Mouse (Mus musculus) ES-Bruce4 (cell line): ENCODE results near the gene Plcb3. TPM values are rescaled to one million over a fixed set of nuclear protein-coding genes. Genes with fewer than 3 reads are reported as not detected.
A peak's percentile ranks its signal among the peaks of the same experiment; 100 is the strongest.

Experiments used
- H3K27ac ChIP-seq: 2 replicates; pipeline ENCODE4 v1.5.1; 2012; ENCODE audit warnings: low read length, inconsistent platforms; ENCODE audit not compliant: insufficient read depth
- H3K27me3 ChIP-seq: 2 replicates; pipeline ENCODE4 v1.6.1; 2012; ENCODE audit warnings: mild to moderate bottlenecking, low read length, inconsistent platforms; ENCODE audit not compliant: control insufficient read depth, poor library complexity, insufficient read depth, severe bottlenecking
- H3K36me3 ChIP-seq: 2 replicates; pipeline ENCODE4 v1.6.1; 2012; ENCODE audit warnings: inconsistent platforms, mild to moderate bottlenecking, low read length, moderate library complexity; ENCODE audit not compliant: control insufficient read depth, poor library complexity, insufficient read depth, severe bottlenecking
- H3K4me1 ChIP-seq: one replicate; pipeline ENCODE4 v1.8.1; 2011; ENCODE audit warnings: low read length; ENCODE audit not compliant: control insufficient read depth, insufficient read depth
- H3K4me3 ChIP-seq: 2 replicates; pipeline ENCODE4 v1.5.1; 2011; ENCODE audit warnings: low read depth, mild to moderate bottlenecking, low read length
- H3K9ac ChIP-seq: 2 replicates; pipeline ENCODE4 v1.6.1; 2012; ENCODE audit warnings: low read depth, mild to moderate bottlenecking, inconsistent platforms; ENCODE audit not compliant: poor library complexity, severe bottlenecking
- H3K9me3 ChIP-seq: replicated peaks from 2 replicates; pipeline ENCODE4 v1.6.1; 2012; ENCODE audit warnings: mild to moderate bottlenecking, low read length, inconsistent platforms; ENCODE audit not compliant: control insufficient read depth, poor library complexity, insufficient read depth, severe bottlenecking
- CTCF ChIP-seq: IDR thresholded peaks from one replicate; pipeline ENCODE4 v1.8.1; 2011; ENCODE audit warnings: low read depth, low read length
- EP300 ChIP-seq: IDR thresholded peaks from 2 replicates; pipeline ENCODE4 v1.6.1; 2011; ENCODE audit warnings: low read depth, low read length; ENCODE audit not compliant: insufficient read depth
- POLR2A ChIP-seq: IDR thresholded peaks from one replicate; pipeline ENCODE4 v1.8.1; 2011; ENCODE audit warnings: low read length; ENCODE audit not compliant: insufficient read depth
- polyA plus RNA-seq: library from polyadenylated mRNA; stranded (reverse); fragments of >200 nt; gene quantifications from 2 replicates; pipeline ENCODE4 v1.2.4, GENCODE M21; 2011; ENCODE audit warnings: low read depth; ENCODE audit not compliant: missing spikeins, insufficient read depth, insufficient read length

The Plcb3 gene
- polyA plus RNA-seq, 1 experiment = 42.4 TPM

DNA sequence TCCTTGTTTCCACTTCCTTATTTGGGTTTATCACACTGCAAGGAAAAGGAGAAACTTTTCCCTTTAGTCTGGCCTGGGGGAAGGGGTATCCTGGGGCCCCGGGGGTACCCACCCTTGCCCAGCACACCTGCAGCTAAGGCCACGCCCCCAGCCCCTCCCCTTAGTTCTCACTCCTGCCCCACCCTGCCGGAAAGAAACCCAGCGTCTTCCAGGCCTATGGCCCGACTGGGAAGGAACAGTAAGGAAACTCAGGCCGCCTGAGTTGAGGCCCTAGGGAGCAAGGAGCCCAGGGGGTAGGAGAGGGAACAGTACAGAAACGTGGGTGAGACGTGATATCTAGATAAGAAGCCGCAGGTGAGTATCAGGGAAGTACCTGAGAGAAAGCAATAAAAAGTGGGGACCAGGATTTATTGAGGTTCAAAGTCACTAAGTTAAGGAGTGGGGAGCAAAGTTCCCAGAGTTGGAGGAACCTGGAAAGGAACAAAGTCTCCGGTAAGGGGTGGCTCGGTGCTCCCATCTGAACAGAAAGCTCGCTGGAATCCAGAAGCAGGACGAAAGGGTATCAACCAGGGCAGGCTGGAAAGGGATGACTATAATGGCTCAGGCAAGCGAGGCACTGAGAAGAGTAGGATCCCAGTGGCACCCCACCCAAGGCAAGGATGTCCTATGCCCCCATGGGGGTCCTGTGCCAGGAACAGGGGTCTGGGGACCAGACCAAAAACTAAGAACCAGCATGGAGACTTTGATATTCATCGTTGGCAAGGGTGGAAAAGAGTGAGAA, 7.6 kb downstream of the Plcb3 start:
- Histone ChIP-seq H3K36me3 (peaks cover 6% of the 10 kb centered on the region), H3K4me3 (peak overlapping the region; percentile 96), H3K9me3 (no peaks in the 10 kb centered on the region), H3K4me1 (peaks cover 12% of the 10 kb centered on the region), H3K27ac (no peak overlapping the region), H3K27me3 (no peaks in the 10 kb centered on the region), H3K9ac (peak overlapping the region; percentile 66)
- TF ChIP-seq EP300 (no peak), CTCF (no peak), POLR2A (no peak)

DNA sequence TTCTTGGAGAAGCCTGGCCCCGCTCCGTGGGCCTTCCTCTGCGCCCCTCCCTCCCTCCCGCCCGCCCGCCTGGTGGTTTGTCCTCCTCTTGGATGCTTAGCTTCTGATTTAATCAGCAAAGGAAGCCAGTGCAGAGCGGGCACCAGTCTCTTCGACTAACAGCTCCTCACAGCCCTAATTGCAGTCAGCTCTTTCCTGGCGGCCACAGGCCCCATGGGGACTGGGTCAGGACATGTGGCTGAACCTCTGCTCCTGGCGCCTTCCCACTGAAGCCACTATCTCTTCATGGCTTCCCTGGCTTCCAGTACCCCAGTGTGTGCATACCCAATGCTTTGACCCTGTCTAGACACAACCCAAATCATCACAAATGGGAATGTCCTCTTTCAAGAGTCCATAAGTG, 19.8 kb downstream of the Plcb3 start:
- no peaks in the 10 kb centered on the region for H3K27me3 ChIP-seq
- no peaks in the 10 kb centered on the region for H3K9me3 ChIP-seq
- peaks cover 5% of the 10 kb centered on the region for H3K36me3 ChIP-seq
- H3K9ac ChIP-seq = no peak overlapping the region
- TF ChIP-seq CTCF = no peak
- TF ChIP-seq EP300 = no peak
- no peak for TF ChIP-seq POLR2A
- H3K4me3 ChIP-seq = no peak overlapping the region
- H3K27ac ChIP-seq = no peak overlapping the region
- H3K4me1 ChIP-seq = no peaks in the 10 kb centered on the region

DNA sequence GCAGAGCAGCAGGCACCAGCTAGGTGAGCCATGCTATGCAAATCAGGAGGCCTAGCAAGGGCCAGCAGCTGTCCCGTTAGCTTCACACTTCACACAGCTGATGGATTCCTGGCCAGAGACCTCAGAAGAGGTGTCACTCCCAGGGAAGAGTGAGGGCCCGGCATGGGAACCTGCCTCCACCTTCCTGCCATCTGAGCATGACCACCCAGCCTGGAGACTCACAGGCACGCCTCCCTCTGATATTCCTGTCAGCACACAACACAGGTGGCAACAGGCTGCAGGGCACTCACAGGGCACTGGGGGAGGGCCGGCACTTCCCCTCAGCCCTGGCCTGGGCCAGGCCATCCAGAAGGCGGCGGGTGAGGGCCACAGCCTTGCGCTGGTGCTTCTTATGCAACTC, 20.8 kb downstream of the Plcb3 start:
- no peak for TF ChIP-seq CTCF
- TF ChIP-seq POLR2A = no peak
- TF ChIP-seq EP300 = no peak
- no peak overlapping the region for H3K27ac ChIP-seq
- peaks cover 5% of the 10 kb centered on the region for H3K36me3 ChIP-seq

DNA sequence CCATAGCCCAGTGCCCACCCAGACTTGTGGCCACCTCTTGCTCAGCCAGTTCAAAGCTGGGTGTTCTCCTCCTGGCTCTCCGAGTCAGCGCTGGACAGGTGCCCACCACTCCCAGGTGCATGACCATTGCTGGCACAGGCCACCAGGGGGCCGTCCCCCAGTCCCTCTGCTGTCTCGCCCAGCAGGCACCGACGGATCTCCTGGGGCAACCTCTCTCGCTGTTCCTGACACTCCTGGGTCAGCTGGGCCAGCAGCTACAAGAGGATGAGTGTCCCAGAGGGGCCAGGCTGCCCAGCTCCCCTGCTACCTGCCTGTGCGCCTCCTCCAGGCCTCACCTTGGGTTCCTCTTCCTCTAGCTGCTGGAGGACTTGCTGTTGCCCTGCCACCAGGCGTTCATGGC, 22.2 kb downstream of the Plcb3 start:
- H3K9me3 ChIP-seq = no peaks in the 10 kb centered on the region
- no peak overlapping the region for H3K9ac ChIP-seq
- H3K27me3 ChIP-seq = no peaks in the 10 kb centered on the region
- no peak overlapping the region for H3K4me3 ChIP-seq
- peaks cover 2% of the 10 kb centered on the region; the same call in 1 of the 2 replicates for H3K36me3 ChIP-seq
- H3K27ac ChIP-seq = no peak overlapping the region
- no peaks in the 10 kb centered on the region for H3K4me1 ChIP-seq
- TF ChIP-seq EP300 (no peak), CTCF (peak; percentile 44)

More for the DNA sequence above, 20.8 kb downstream of the Plcb3 start:
- H3K27me3 ChIP-seq = no peaks in the 10 kb centered on the region
- no peaks in the 10 kb centered on the region for H3K4me1 ChIP-seq
- no peak overlapping the region for H3K9ac ChIP-seq
- H3K4me3 ChIP-seq = no peak overlapping the region
- no peaks in the 10 kb centered on the region for H3K9me3 ChIP-seq

DNA sequence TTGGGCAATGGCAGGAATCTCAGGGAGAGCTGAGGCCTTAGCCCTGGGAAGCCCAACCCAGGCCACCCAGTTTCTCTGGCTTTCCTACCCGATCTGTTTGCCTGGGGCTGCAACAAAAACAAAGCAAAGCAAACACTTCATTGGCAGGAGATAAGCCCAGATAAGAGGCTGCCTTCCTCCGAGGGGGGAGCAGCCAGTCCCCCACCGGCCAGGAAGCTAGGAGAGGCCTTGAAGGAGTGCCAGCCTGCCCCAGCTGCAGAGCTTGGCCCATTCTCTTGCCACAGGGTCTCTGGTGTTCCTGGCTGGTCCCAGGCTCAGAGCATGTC, 23.6 kb downstream of the Plcb3 start:
- Histone ChIP-seq H3K9me3 (no peaks in the 10 kb centered on the region), H3K27me3 (no peaks in the 10 kb centered on the region), H3K4me1 (peaks cover 3% of the 10 kb centered on the region), H3K4me3 (no peak overlapping the region), H3K9ac (peak overlapping the region; percentile 75; the same call in 1 of the 2 replicates), H3K36me3 (no peaks in the 10 kb centered on the region), H3K27ac (peak overlapping the region; percentile 72; the same call in 1 of the 2 replicates)
- TF ChIP-seq EP300 (no peak), POLR2A (no peak), CTCF (no peak)

DNA sequence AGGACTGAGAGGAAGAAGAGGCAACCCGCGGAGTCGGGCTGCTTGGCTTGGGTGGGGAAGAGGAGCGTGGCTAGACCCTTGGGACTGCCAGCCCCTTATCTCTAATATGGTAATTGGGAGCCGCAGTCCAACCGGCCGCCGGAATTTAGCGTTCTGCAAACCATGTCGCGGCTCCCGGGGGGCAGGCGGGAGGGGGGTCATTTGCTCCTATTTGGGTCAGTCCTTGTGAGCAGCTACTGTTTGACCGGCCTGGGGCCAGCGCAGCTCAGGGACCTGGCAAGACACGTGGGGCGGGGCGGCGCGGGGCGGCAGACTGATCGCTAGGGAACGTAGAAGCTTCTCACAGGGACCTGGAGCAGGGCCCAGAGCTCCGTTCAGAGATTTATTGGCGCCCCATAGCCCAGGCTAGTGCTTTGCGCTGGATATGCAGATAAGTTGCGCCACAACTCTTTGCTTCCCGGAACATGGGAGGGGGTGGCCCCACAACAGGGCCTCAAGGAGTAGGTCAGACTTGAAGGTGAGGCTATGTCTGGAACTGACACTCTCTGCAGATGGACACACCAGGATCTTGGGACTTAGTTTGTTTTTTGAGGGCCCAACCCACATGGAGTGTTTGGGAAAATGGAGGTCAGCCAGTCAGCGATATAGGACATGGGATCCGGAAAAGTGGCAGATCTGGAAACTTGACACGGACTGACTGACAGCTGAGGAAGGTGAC, 24.1 kb downstream of the Plcb3 start:
- no peak for TF ChIP-seq EP300
- no peak for TF ChIP-seq POLR2A
- TF ChIP-seq CTCF = no peak
- Histone ChIP-seq H3K4me1 (peaks cover 3% of the 10 kb centered on the region), H3K9ac (peak overlapping the region; percentile 75), H3K4me3 (peak overlapping the region; percentile 85), H3K27me3 (no peaks in the 10 kb centered on the region), H3K36me3 (no peaks in the 10 kb centered on the region), H3K27ac (peak overlapping the region; percentile 72), H3K9me3 (no peaks in the 10 kb centered on the region)
